Comparison of ENCODE assay signal across 15 mouse cellular contexts in genomic region chr4:34128224-34128623, GRCm38 (mm10).
"Had no signal": no experiment of that assay in that cellular context is flagged by ENCODE, and none has a peak within 500 bp of the region (broad histone marks: within the 10 kb centered on the region; RNA-seq: fewer than 3 reads in every experiment).

No protein-coding gene starts in this region.

- DNase-seq: liver; lung, adult 18-20 months; lung, embryonic 14.5 days; lung, postnatal 10 days; lung, postnatal 4 days; right cerebral cortex, postnatal 14 days; thymus, adult 2 months; thymus, postnatal 25 days; thymus, postnatal 4 days had no signal

- H3K9ac ChIP-seq: liver, embryonic 12.5 days; liver, embryonic 14.5 days; lung, embryonic 14.5 days; midbrain, embryonic 12.5 days; neural tube, embryonic 12.5 days; stomach, embryonic 15.5 days had no signal

- H3K4me1 ChIP-seq: liver, embryonic 12.5 days; midbrain, embryonic 12.5 days; neural tube, embryonic 12.5 days; stomach, embryonic 15.5 days had no signal

- H3K36me3 ChIP-seq: liver, embryonic 12.5 days; midbrain, embryonic 12.5 days; neural tube, embryonic 12.5 days; stomach, embryonic 15.5 days had no signal

- H3K4me2 ChIP-seq: liver, embryonic 12.5 days; lung, embryonic 14.5 days; midbrain, embryonic 12.5 days; neural tube, embryonic 12.5 days; stomach, embryonic 15.5 days had no signal

- H3K27me3 ChIP-seq: liver, embryonic 12.5 days; midbrain, embryonic 12.5 days; neural tube, embryonic 12.5 days; stomach, embryonic 15.5 days had no signal

- H3K27ac ChIP-seq: liver, embryonic 12.5 days; liver, embryonic 14.5 days; midbrain, embryonic 12.5 days; neural tube, embryonic 12.5 days; stomach, embryonic 15.5 days; stomach, postnatal 0 days had no signal

- H3K4me3 ChIP-seq: liver, embryonic 12.5 days; midbrain, embryonic 12.5 days; neural tube, embryonic 12.5 days; stomach, embryonic 15.5 days had no signal

- H3K9me3 ChIP-seq: liver, embryonic 12.5 days; midbrain, embryonic 12.5 days; neural tube, embryonic 12.5 days; stomach, embryonic 15.5 days had no signal

- ATAC-seq: liver, embryonic 12.5 days had no signal
